Mouse (Mus musculus): ENCODE data around the gene Zcchc24.

Gene Zcchc24

DNA sequence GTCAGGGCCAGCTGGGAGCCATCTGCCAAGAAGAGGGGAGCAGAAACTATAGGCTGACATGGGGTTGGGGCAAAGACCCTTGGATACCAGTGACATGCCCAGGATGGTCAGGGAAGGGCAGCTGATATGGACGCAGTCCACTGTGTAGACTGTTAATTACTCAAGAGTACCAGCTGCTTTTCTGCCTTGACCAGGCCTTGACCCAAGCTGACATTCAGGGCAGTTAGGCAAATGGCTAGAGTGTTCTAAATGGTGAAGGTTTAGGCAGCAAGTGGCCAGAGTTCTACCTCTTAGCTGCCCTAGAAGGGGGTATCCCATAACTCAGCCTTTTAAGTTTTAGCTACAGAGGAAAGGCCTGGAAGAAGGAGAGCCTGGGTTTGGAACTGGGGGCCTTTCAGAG, 52.3 kb downstream of the Zcchc24 start:
- no peak for DNase-seq

DNA sequence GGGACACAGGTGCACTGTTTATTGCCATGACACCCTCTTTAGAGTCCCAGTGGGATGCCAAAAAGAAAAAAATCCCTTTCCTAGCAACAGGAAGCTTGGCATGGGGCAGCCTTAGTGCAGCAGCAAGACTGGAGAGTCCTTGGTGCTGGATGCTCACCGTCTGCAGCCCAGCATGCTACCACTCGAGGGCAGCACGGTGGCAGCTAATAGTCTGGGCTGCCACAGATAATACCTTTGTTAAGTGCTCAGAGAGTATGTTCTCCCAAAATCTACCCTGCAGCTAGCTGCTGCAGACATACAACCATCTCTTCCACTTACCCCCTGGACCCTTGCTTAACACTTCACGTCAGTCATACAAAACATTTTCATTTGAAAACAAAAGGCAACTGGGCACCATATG, 55.4 kb downstream of the Zcchc24 start:
- no peak for DNase-seq

DNA sequence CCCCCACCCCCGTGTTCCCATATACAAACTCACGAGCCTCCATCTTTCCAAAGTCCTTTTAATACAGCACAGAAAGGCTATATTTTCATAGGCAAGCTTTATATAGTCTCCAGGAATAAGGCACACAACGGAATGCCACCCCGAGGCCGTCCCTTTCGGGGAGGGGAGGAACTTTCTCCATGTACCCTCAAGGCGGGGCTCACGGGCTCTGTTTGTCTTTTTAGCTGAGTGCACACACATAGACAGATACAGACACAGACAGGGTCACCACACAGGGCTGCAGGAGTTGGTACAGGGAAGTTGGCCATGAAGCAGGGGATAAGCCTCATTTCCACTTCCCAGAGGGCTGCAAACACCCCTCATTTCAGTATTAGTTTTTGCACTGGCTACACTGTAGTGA, 57.2 kb downstream of the Zcchc24 start:
- DNase-seq: no peak

DNA sequence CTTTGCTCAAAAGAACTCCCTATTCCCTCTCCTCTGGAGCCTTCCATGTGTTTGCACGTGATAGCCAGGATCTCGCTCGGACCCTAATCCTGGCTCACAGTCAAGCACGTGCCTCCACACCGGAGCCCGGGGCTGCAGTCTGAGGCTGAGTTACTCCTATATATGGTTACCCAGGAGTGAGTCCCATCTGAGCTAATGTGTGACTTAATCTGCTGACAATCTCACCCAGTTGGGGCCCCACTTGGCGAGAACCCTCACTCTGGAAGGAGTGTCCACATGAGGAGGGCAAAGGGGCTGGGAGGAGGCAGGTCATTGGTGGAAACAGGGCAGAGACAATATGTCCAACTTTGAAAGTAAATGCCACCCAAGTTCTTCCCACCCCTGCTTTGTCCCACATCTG, 57.7 kb downstream of the Zcchc24 start:
- DNase-seq: no peak

DNA sequence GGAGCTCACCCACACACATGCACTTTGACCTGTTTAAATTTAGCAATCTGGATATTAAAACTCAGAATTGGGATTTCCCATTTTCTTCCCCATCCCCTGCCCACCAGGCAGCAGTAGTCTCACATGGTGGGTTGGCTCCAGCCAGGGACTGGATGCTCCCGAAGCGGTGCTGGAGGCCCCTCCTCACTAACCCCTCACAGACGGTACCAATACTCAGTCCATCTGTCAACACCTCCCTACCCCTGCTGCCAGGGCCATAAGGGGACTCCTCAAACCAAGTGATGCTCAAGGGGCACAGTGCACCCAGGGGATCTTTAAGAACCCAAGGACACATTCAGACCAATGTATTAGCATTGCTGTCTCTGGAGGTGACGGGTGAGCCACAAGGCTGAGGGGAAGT, 58.2 kb downstream of the Zcchc24 start:
- no peak for DNase-seq

DNA sequence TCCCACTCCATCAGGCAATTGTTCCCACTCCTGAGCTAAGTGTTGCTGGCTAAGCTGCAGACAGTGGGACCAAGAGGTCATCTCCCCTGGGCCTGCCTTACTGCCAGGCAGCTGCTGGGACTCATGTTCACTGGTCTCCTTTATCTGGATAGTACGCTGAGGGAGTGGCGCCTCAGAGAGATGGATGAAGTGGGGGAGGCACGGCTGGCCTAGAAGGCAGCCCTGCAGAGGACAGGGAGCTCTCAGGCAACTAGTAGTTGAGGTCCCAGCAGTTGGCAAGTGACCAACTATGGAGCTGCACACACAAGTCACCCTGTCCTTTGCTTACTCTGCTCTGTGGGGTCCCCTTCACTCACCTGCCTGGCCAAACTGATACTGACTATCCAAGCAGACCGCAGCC, 58.8 kb downstream of the Zcchc24 start:
- DNase-seq: no peak

DNA sequence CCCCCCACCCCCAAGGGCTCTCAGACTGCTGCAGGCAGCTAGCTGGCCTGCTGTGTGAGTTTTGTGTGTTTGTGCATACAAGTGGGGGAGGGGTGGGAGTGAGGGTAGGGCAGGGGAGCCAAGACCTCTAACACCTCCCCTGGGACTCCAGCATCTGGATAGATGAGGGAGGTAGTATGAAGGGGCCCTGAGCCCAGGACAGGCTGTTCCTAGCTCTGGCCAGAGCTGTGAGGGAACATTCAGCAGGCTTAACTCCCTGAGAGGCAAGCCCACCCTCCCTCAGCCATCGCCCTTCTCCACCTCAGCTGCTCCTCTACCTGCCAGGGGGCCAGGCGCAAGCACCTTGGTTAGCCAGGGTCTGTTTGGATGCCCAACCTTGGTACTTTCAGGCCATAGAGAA, 59.9 kb downstream of the Zcchc24 start:
- DNase-seq: no peak

DNA sequence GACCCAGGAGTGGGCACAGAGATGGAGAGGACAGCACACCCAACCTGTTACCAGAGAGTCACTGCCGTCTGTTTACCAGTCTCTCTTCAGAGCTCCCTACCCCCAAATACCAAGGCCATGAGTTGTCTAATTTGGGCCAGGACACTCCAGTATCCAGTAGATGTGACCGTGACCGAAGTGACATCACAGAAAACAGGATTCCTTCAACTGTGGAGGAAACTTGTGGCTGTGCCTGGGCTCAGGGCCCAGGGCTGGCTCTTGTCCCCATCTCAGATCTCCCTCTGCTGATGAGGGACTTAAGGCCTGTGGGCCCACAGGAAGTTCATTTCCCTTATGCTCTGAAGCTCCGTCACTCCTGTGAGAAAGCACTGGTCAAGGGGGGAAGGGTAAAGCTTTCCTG, 60.4 kb downstream of the Zcchc24 start:
- peak in 1 of 2 experiments; percentile 22 for DNase-seq

DNA sequence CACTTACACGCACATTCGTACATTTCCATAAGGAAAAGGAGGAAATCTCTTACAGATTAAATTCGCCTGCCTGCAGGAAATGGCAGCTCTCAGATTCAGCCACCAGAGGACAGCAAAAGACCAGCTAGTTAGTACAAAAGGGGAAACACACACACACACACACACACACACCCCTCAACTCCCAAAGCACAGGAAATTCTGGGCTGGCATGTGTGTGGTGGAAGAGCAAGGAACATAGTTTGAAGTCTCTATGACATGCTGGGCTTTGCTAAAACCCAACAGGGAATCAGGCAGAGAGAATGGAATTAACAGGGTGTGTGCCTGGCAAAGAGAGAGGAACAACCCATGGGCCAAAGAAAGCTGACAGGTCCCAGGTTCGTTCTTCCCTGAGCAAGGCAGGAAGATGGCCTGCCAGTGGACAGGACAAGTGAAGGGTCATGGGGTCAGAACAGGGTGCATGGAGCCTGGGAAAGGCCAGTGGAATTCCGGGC, 61.1 kb downstream of the Zcchc24 start:
- DNase-seq: peak in 1 of 2 experiments; percentile 54

DNA sequence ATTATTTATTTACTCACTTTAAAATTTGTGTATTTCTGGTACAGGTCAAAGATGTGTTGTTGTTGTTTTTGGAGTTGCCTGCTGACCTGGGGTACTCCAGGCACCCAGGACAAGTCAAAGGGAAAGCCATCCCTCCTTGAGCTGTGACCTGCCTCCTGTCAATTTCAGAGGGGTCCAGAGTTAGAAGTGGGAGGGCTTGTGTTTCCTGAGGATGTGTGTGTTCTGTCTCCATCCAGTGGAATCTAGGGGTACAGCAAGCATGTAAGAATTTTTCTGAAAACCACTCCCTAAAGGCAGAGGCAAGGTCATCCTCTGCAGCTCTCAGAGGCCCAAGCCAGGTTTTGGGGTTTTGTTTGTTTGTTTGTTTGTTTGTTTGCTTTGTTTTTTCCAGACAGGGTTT, 66.9 kb downstream of the Zcchc24 start:
- no peak for DNase-seq

DNA sequence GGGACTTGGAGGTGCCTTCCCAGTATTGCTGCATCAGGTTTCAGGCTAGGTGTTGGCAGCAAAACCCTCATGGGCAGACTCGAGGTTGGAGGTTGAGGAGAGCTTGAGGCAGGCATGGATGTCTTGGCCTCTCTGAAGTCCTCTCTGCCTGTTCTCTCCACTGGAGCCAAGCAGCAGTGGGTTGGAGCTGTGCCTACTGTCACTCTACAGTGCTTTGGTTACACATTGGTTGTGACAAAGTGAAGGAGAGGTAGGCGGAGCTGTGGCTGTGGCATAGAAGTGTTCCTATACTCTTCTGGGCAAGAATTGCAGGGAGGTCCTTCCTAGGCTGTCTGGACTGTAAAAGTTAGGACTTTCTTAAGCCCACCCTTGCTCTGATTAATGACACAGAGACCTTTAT, 72.5 kb downstream of the Zcchc24 start:
- no peak for DNase-seq

DNA sequence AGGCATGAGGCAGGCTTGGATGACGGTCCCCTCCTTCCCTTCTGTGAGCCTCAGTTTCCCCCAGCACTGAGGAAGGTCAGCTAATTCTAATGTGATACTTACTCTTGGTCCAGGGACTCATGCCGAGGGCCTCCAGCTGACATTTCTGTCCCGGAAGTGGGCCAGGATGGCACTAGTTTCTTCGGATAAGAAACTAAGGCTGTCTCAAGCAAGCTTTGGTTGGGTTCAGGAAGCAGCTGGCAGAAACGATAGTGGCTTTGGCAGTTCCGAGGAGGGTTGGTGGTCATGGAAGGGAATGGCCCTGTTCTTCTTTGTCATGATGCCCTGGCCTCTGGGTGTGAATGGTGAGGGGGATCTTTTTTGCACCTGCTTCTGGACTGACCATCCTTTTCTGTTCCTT, 73.8 kb downstream of the Zcchc24 start:
- no peak for DNase-seq

DNA sequence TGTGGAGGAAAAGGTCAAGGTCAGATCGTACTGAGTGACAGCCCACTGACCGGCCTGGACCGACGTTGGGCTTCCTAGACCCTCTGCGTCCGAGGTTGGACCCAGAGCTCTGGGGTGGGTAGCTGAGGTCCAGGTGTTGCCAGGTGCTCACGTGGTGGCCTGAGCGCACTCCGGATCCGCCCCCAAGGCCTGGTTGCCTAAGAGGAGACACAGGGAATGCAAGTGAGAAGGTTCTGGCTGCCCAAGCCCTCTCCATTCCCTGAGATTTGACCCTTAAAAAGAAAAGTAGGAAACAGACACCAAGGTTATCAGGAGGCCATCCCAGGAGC, 74.3 kb downstream of the Zcchc24 start:
- no peak for DNase-seq

DNA sequence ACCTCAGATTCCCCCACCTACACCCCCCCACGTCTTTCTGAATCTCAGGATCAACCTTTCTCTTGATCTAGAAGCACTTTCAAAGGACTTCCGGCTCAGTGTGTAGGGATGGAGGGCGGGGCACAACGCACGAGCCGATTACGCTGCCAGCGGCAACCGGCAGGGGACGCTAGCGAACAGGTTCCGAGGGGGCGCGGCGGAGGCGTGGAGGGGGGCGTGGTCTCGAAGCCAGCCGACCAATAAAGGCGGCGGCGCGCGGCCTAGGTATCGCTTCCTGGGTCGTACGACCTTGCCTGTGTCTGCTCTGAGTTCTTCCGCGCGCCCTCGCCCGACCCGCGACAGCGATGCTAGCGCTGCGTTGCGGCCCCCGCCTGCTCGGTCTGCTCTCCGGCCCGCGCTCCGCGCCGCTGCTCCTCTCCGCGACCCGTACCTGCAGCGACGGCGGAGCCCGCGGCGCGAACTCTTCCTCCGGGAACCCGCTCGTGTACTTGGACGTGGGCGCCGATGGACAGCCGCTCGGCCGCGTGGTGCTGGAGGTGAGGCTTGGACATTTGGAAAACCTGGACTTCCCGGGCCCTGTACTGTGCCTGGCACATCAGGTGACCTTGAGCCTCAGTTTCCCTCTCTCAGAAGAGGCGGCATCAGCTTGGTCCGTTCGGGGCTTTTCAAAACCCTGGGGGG, 74.8 kb downstream of the Zcchc24 start, which contains the start of gene Ppif:
TSS of gene Ppif (plus strand) at position 267 of the 681 bp plus-strand sequence.
- peak; percentile 92 to 98 for DNase-seq

DNA sequence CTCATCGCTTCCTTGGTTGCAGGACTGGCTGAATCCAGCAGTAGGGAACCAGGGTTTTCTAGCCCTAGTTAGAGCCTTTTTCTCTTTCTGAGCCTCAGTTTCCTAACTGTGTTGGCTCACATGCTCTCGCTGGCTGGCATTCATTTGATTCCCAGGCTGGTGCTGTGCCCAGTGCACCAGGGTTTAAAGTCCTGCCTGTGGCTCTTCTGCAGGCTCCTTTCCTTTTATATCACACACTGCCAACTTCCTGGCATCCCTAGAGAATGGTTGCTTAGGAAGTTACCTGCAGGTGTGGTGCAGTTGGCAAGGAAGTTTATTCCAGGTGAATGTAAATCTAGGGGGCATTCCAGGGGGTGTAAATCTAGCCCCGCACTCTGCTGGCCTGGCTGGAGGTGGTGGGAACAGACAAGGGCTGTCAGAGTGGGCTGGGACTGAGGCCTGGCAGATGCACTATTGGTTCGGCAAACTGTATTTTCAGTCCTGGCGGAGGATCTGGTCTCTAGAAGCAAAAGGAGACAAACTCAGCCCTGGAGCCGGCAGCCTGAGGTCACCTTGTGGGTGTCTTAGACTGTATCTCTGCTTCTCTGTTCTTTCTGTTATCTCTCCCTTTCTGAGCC, 75.5 kb downstream of the Zcchc24 start:
- no peak for DNase-seq

DNA sequence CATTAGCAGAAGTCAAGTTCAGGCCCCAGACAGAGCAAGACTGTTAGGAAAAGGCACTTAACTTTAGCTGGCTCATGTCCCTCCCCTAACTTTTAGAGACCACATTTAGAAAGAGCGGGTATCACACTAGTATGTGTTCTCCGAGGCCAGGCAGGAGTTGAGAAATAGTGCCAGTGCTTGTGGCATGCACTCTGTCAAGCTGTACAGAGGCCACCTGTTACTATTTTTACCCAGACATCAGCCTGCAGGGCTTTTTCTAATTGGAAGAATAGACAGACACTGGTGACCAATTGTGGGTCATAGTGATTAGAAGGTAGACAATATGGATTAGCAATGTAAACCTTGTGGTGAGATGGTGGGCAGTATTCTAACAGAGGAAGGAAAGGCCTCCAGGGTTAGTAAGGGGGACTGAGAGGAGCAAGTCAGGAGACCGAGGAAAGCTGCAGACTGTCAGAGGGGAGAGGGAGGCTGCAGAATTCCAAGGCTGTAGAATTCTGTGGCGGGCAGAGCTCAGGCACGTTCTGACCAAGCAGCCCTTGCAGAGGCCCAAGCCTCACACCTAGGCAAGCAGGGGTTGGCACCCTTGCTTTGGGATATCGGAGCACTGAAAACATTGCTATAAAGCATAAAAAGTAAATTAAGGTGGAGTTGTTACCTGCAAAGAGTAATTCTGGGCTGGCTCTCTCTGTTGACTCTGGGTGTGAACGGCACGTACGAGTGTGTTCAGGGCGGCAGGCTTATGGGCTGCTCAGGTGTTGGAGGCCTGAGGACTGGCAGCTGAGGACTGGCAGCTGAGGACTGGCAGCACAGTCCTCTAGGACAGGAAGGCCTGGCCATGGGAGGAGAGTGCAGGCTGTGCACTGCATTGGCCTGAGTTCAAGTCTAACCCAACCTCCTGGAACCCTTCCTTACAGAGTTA, 81.6 kb downstream of the Zcchc24 start:
- no peak for DNase-seq

DNA sequence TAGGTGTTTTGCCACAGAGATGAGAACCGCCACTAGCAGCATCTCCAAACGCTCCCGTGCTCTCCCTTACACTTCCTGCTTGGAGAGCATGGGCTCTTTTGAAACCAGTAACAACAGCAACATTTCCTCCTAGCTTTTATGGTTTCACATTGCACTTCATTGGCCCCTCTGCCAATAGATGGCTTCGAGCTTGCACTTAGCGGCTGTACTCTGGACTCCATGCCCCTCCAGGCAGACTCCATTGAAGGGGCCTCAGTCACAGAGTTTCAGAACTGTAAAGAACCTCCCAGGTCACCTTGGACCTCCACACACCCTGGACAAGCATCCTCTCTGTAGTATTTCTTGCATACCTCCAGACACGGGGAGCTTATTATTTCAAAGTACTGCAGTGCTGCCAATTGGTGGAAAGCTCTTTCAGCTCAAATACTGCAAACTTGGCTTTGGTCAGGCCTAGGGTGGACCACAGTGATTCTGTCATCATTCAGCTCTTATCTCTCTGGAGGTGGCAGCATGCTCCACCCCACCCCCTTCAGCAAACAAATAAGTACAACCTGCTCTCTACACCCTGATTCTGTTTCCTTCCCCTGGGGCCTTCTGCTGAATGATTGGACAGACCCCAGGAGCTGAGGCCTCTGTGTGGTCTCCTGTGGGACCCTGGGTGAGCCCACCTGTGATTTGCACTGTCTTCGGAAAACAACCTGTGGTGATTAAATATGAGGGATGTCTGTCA, 82.5 kb downstream of the Zcchc24 start:
- no peak for DNase-seq

DNA sequence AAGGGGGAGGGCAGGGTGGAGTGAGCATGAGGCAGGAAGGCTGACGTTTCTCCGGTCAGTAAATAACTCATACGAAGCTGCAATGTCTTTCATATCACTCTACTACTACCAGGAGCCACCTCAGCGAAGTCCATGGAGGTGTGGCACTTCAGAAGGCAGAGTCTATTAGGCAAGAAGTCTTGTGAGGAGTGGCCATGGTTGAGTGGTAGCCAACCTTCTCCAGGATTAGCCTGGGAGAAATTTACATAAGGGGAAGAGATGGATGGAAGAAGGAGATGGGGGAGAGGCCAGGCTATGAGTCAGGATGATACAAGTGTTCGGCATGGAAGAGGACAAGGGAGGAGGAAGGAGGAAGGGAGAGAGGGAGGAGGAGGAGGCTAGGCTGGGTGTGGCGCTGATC, 86.8 kb downstream of the Zcchc24 start:
- DNase-seq: no peak

DNA sequence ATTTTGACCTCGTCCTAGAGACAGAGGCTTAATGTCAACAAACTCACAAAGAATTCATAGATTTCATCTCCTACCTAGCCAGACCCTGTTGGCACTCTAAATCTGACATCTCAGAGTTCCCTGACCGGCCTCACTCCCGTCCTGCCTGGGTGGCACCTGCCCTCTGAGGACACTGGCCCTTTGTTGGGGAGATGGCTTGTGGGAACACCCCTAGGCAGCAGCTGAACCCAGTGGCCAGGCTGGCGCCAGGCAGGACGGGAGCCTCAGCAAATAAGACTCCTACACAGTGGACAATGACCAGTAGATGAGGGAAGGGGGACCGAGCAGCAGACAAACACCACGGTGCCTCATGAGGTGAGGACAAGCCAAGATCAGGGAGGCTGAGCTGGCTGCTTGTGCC, 89.2 kb downstream of the Zcchc24 start:
- no peak for DNase-seq

DNA sequence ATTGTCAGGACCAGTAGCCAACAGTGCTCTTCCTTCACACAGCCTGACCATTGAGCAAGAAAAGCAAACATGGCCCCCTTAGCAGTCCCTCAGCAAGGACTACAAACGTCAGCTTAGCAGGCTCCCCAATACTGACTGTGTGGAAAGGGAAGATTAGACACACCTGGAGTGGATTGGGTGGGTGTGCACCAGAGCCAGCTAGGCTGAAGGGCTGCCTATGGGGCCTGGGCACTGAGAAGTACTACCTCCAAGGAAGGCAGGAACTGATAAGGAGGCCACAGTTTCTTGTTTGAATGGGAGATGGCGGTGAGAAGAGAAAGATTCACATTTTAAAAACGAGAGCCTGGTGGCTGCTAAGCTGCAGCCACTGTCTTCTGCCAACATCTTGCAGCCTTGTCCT, 101.3 kb downstream of the Zcchc24 start:
- DNase-seq: no peak

DNA sequence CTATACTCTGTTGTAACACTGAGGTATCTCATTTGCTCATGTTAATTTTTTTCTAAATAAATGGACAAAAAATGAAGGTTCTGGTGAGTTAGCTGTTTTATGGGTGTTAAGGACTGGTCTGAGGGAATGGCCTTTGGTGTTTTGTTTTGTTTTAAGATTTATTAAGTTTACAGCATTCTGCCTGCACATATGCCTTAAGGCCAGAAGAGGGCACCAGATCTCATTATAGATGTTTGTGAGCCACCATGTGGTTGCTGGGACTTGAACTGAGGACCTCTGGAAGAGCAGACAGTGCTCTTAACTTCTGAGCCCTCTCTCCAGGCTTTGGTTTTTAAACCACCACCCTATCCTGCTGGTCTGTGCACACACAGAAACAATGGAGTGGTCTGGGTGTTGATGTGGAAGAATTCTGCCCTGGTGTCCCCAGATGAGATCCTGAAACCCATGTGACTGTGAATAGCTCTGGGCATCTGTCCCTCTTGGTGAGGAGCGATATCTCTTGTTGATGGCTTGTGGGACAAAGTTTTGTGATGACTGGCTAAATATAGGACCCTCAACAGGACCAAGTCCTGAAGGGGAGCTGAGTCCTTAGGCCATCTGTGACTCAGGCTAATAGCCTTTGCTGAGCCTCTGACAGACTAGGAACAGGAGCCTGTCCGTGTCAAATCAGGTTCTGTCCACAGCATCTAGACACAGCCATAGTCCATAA, 102.0 kb downstream of the Zcchc24 start:
- no peak for DNase-seq

DNA sequence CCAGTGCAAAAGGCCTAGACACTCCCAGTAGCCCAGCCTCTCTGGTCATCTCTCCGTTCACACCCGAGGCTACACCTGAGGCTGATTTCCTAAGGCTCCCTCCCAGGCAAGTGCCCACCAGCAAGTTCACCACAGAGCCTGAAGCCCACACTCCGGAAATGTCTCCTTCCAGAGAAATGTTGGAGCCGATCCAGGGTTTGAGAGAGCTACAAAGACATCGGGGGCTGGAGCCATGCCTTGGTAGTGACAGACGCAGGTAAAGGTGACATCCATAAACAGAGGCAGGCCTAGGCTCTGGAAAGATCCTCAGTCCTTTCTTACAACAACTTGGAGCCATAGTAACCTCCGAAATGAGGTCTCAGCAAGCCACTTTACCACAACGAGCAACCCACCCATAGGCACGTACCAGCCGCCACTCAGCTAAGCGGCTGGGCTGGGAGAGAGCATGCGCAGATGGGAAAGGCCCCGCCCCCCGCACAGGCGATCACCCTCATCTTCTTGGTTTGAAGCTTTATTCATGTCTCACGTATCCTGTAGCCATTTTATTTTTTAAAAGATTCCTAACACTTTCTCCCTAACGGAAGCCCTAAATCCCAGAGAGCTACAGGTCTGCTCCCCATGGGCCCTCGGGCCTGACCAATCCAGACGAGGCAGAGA, 103.4 kb downstream of the Zcchc24 start:
- DNase-seq: no peak
